In genomic region chr7:47077451-47077850, GRCm38 (mm10) we compare ENCODE assay signal across 8 mouse cellular contexts. TPM values are rescaled to one million over a fixed set of nuclear protein-coding genes. Genes with fewer than 3 reads are reported as not detected.
DNase-seq lines count a peak whose midpoint lies in the region.

No protein-coding gene starts in this region.

- peak; percentile 62 for DNase-seq in gastrocnemius, postnatal 10 days
- DNase-seq in gastrocnemius, adult 18-20 months (ENCODE audit: low spot score): no peak
- peak; percentile 75 for DNase-seq in right cerebral cortex, postnatal 14 days
- DNase-seq in right cerebral cortex, postnatal 10 days (ENCODE audit: low spot score in 2 of 2): no peak
- DNase-seq in embryo, embryonic 11 days: peak; percentile 52
- DNase-seq in retina, postnatal 1 day: peak; percentile 65
- DNase-seq in frontal cortex, postnatal 10 days (ENCODE audit: low spot score in 2 of 2): no peak
- DNase-seq in cerebellum, adult 9-10 months: no peak

RNA-seq across cellular contexts. Expression of gene Tmem86a, which starts 27.1 kb away (rescaled TPM):
- 1 to 10 TPM; 8.2 to 9.0 TPM for total RNA-seq in gastrocnemius, postnatal 10 days (2021)
- 1 to 10 TPM; 3.2 to 4.1 TPM for total RNA-seq in gastrocnemius, adult 18-20 months (2021)

RNA-seq across cellular contexts. Expression of gene Ptpn5, which starts 56.0 kb away (rescaled TPM):
- under 1 TPM in 1 of 2 experiments, not detected in 1; 0.20 TPM for total RNA-seq in gastrocnemius, postnatal 10 days (2021)
- not detected for total RNA-seq in gastrocnemius, adult 18-20 months (2021)

Comparison
In these comparisons a context has a peak if more than half of its experiments do, and no peak if none do; other contexts are left out.
1. DNase-seq: peak in gastrocnemius, postnatal 10 days (single experiment), right cerebral cortex, postnatal 14 days (single experiment), embryo, embryonic 11 days (single experiment) and retina, postnatal 1 day (single experiment); none in gastrocnemius, adult 18-20 months (single experiment), right cerebral cortex, postnatal 10 days (0 of 2), frontal cortex, postnatal 10 days (0 of 2) and cerebellum, adult 9-10 months (single experiment).